Mouse (Mus musculus) gastrocnemius, adult 8-10 months (tissue): ENCODE data around the gene Bcl2l1. TPM values are rescaled to one million over a fixed set of nuclear protein-coding genes. Genes with fewer than 3 reads are reported as not detected.

Experiments
- DNase-seq, 2 experiments: peaks; one replicate each; pipeline ENCODE4 v3.0.0; 2022; ENCODE audit warnings: low spot score in 2 of 2
- total RNA-seq, 4 experiments: library from RNA; stranded (reverse); gene quantifications; 2 replicates each; pipeline ENCODE4 v1.2.4; 2022

Bcl2l1 gene
- 10 to 100 TPM in 3 of 4 experiments, 1 to 10 TPM in 1; 9.1 to 17.5 (median 15.4) TPM for total RNA-seq

DNA sequence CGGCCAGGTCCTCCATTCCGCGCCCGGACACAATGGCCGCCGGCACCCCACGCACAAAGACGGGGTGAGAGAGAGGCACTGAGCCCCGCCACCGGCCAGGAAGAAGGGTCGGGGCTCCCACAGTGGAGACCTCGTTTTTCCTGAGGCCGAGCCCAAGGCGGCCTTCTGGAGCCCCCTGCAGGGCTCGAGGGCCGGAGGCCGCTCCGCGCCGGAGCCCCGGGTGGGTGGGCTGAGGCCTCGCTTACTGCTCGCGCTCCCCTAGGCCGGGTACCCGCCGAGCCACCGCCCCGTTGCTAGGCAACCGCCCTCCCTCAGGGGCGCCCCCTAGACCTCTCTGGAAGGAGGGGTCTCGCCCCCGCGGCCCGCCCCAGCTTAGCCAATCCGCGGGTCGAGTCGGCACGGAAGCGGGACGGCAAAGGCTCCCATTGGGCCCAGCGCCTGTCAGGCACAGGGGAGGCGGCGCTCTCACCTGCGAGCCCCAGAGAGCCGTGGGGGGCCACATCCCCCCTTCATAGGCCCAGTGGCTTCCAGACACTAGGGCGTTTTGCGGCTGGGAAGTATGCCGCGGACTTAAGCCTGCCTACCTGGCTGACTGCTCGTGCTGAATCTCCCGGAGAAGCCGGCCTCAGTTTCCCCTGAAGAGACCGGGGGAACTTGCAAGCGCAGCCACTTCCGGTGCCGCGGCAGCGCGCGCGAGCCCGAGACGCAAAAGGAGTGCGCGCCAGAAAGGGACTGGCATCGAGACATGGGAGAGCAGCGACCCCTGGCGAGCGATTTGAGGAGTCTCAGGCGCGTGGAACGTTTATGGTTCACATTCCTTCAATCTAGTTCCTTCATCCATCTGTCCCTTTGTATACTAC lies at the start of gene Bcl2l1:
Bcl2l1 (minus strand) TSS at position 710 of the 860 bp plus-strand sequence.
- DNase-seq: peak; percentile 94 to 95

DNA sequence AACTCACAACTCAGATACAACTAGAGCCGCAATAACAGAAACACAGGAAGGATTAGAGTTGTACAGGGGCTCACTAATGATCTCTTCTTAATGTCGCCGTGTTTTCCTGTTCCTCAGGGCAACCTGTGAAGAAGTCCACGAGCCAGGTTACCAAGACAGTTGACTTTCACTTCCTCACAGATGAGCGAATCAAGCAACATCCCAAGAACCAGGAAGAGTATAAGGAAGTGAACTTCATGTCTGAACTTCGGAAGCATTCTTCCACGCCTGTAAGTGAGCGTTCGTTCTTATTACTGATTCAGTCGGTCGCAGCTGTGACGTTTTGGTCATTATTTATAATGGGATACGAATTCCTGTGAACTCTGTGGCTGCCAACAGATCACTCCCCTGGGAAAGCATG lies 49.4 kb upstream of the Bcl2l1 start:
- DNase-seq: no peak

DNA sequence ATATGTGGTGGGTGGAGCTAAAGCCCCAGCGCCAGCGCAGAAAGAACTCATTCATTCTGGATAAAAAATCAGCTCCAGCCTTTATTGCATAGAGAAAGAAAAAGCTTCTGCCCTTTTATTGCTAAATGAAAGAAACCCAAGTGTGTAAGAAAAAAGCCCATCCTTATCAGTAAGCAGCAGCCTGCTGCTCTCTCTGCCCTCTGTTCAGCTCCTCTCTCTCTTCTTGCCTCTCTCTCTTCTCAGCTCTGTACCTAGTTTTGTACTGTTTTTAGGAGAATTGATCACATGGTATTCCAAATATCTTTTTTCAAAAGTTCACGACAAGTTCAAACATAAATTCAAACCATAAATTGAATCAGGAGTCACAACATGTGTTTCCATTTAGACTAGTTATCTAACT lies 46.7 kb upstream of the Bcl2l1 start:
- no peak for DNase-seq

DNA sequence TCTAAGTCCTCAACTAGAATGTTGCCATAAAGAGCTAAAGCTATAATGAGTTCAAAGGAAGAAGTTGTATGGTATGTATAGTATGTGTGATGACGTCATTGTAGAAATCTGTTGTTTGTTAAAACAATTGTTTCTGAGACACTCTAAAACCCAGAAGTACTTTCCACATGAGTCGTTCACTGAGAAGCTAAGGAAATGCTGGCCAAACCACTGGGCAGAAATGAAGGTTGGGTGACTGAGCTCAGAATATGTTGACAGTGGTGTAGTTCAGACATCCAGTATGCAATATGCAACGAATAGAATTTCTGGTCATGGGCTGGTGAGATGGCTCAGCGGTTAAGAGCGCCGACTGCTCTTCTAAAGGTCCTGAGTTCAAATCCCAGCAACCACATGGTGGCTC lies 31.8 kb upstream of the Bcl2l1 start:
- DNase-seq: no peak

DNA sequence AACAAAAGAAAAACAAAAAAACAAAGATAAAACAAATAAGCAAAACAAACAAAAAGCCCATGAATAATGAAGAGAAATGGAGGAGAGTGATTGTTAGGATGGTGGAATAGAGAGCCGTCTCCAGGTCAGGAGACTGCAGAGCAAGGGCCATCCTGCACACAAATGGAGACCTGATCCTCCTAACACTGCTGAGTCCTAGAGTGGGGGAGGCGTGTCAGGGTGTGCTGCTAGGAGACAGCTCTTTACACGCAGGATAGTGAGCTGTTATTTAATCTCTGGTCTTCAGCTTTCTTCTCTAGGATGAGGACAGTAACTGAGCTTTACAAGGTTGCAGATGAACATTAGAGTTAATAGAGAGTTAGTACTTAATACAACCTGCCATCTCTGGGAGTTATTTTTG lies 31.1 kb upstream of the Bcl2l1 start:
- peak; percentile 7 to 11 for DNase-seq

DNA sequence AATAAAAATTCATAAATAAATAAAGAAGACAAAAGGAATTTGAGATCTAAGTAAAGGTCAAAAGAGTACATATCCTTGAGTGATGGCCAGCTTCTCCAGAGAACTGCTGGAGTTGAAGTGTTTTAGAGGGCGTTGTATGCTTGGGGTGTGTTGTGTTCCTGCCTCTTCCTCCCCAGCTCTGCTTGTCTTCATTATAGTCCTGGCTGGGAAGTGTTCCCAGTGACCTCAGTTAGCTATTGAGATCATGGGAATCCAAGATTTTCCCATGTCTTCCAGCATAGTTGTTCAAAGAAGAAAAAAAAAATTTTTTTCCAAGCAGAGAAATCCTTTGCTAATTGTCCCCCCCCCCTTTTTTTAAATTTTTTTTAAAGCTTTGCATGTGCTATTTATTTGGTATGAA lies 30.4 kb upstream of the Bcl2l1 start:
- DNase-seq: no peak

DNA sequence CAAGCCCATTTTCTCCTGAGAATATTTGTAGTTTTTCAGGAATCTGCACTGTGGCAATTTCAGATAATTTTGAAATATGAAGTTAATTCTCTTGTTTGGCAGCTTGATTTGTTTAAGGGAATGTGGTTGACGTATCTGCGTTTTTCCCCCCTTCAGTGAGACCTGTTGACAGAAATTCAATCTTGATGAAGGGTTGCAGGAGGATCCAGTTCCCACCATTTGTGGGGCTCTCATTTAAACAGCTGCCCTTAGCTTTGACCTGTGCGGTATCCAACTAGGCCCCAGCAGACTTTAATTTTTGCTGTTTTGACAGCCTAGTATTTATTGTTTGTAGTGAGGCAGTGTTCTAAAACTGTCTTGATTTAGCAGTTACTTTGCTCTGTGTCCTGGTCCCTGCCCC lies 28.0 kb upstream of the Bcl2l1 start:
- DNase-seq: no peak

DNA sequence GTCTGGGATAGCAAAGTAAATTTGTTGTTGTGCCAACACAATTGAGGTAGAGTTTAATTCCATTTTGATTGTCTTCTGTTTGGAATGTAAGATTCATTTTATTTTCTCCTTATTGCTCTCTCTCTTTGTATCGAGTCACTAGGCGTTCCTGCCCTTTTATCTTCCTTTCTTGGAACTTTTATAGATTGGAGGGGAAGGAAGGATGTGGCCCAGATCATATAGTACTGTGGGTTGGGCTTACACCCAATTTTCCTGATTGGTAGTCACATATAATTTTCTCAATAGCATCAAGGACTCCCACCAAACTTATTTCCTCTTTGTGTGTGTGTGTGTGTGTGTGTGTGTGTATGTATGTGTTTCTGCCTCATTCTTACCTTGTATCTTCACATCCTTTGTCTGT lies 16.9 kb upstream of the Bcl2l1 start:
- no peak for DNase-seq

DNA sequence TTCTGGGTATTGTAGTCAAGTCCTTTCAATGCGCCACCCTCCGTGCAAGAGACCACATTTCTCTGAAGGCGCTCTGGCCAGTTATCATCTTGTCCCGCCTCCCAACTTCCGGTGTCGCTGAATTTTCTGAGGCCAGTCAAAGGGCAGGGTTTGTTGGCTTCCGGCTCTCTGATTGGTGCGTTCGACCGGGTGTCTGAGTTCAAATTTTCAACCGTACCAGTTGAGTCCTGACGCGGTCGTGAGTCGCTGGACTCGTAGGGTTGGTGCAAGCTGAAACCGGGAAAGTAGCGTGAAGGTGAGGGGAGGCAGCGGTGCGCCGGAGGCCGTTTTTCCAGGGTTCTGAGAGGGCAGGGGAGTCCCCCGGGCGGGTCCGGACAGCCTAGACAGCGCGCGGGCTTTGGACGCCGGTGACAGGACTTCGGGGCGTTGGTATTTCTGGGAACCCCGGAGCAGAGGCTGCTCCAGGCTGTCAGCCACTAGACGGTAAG lies 16.3 kb upstream of the Bcl2l1 start, which contains the start of gene Tpx2:
Tpx2 (plus strand) TSS at position 150 of the 488 bp plus-strand sequence.
- DNase-seq: peak; percentile 95

DNA sequence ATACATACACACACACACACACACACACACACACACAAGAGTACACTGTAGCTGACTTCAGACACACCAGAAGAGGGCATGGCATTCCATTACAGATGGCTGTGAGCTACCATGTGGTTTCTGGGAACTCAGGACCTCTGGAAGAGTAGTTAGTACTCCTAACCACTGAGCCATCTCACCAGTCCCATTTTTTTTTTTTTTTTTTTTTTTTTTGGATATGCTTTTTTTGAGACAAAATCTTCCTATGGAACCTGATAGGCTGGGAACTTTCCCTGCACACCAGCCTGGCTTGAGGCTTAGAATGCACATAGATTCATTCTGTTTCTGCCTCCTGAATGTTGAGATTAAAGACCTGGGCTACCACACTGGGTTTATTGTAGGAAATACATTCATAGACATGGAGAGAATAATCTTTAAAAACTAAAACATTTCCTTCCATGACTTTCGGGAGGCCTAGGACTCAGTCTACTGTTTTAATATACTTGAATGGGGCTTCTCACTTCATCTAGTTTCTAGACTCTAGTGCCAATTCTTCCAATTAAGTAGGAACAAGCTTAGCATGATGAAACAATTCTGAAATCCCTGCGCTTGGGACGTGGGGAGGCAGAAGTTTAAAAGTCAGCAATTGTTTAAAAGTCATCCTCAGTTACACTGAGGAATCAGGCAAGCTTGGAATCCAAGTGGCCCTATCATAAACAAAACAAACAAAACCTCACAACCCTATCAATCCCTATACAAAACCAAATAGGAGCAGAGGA lies 15.7 kb upstream of the Bcl2l1 start:
- DNase-seq: no peak

DNA sequence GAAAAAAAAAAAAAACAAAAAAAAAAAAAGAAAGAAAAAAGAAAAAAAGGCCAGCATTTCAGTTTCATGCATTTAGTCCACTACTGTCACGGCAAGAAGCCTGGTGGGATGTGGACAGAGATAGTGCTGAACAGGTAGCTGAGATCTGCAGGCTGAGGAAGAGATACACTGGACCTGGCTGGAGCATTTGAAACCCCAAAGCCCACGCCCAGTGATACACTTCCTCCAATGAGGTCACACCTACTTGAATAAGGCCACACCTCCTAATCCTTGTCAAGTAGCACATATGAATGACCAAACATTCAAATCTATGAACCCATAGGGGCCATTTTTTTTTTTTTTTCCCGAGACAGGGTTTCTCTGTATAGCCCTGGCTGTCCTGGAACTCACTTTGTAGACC lies 11.2 kb upstream of the Bcl2l1 start:
- DNase-seq: no peak

DNA sequence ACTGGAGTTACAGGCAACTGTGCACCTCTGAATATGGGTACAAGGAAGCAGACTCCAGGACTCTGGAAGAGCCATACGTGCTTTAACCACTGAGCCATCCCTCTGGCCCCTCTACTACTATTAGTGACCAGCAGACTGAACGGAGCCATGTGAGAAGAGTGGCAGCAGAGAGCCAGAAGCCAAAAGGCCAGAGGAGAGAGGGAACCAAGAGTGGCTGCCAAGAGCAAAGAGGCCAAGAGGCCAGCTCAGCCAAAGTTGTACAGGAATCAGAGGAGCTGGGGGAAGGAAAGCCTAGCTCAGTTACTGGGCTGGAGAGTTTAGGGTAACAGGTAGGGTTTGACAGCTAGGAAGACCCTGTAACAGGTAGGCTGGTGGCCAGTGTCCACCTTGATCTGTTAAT lies 7.7 kb upstream of the Bcl2l1 start:
- DNase-seq: peak; percentile 31 to 60

DNA sequence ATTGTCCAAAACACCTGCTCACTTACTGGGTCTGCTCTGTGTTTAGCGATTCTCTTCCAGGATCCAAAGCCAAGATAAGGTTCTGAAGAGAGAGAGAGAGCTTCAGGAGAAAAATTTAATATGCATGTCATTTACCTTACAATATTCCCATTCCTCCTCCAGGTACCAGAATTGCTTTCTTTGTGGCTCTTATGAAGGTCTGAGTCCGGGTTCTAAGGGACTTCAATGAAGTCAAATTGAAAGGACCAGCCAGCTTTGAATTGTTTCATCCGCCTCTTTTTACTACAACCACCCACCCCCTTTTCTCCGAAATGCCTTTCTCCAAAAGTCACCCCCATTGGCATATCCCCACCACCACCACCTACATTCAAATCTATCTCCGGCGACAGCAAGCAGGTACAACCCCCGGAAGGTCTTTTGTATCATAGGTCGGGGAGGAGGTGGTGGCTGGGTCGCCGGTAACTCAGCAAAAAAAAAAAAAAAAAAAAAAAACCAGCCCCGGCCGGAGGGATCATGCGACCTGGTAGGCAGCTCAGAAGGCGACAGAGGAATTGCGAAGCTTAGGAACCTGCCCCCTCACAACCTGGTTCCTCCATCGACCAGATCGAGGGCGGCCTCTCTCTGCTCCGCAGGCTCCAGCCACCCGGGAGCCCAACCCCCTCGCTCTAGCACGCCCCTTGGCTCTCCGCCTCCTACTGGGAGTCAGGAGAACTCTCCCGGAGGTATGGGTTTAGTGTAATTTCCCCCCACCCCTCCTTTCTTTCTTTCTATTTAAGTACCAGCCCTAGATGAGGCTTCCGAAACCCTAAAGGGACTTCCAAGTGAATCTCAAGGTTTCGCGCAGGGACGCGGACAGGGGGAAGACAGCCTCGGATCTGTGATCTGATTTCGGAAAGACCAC lies 1.3 kb downstream of the Bcl2l1 start:
- DNase-seq: peak; percentile 76 to 85

DNA sequence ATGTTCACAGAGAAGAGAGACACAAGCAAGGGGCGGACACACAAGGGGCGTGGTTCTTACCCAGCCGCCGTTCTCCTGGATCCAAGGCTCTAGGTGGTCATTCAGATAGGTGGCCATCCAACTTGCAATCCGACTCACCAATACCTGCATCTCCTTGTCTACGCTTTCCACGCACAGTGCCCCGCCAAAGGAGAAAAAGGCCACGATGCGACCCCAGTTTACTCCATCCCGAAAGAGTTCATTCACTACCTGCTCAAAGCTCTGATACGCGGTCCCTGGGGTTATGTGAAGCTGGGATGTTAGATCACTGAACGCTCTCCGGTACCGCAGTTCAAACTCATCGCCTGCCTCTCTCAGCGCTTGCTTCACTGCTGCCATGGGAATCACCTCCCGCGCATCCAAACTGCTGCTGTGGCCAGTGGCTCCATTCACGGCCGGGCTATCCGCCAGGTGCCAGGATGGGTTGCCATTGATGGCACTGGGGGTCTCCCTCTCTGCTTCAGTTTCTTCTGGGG lies 2.1 kb downstream of the Bcl2l1 start:
- peak in 1 of 2 experiments; percentile 5 for DNase-seq

DNA sequence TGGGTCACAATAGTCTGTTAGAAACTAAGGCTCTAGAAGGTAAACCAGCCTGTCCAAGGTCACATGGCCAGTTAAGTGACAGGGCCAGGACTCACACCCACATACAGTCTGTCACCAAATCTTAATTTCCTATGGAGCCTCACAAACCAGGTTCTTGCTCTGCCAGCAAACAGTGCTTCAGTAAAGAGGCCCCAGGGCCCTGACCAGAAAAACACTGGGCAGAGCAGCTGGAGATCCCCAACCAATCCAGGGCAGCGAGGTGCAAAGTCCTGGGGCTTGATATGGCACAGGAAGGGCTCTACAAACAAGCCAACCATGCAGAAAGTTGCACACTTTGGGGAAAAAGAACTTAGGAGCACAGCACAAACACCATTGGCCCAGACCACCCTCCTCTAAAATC lies 3.0 kb downstream of the Bcl2l1 start:
- DNase-seq: no peak

DNA sequence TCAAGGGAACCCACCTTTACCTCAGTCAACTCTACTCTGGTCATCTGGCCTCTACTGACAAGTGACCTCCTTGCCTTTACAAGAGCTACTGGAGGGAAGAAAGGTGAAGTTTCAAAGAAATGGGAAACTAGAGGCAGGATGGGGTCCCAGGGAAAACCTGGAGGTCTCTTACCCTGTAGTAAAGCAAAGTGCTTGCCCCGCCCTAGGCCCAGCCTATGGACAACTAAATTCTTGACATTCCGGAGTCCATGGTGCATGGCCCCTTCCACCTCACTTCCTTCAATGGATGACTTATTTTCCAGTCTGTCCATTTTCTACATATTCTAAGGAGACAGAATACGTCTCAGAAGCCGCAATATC lies 3.5 kb downstream of the Bcl2l1 start:
- DNase-seq: no peak

DNA sequence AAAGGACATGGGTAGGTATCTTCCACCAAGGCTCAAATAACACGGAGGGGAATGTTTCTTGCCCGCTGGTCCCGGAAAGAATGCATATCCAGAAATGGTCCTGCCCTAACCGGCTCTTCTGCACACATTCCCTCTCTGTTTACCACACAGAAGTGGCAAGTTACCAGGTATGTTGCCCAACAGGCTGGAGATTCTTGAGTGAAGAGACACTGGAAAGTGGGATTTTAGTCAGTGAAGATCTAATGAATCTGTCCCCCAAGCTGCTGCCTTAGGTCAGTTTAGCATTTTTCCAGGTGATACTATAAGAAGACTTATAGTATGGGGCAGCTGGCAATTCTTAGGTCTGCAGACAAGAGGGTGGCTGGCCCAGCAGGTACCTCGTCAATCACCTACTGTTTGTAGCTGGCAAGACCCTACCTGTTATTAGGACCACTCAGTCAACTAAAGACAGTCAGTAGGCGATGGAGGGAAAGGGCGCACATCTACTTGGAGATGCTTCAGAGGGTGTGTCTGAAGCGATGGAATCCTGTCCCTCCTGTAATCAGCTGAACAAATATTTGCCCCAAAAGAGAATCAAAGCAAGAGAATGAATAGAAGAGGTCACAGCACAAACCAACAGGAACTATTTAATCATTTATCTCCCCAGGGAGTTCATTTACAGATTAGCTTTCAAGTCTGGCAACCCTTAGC lies 4.1 kb downstream of the Bcl2l1 start:
- no peak for DNase-seq

DNA sequence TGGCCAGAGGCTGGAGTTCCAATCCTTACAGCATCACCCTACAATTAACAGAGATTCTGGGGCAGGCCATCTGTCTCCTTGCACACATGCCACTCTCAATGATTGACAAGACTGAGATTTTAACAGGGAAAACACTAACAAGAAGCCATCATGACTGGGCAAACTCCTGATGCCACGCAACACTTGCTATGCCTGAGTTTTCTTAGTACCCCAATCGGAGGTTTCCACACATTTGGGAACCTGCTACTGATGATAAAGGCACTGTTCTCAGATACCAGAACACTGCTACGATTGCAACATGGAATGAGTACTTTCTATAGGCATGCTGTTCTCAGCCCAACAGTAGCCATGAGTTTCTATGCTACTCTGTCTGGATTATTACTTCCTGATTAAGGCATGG lies 5.0 kb downstream of the Bcl2l1 start:
- DNase-seq: no peak

DNA sequence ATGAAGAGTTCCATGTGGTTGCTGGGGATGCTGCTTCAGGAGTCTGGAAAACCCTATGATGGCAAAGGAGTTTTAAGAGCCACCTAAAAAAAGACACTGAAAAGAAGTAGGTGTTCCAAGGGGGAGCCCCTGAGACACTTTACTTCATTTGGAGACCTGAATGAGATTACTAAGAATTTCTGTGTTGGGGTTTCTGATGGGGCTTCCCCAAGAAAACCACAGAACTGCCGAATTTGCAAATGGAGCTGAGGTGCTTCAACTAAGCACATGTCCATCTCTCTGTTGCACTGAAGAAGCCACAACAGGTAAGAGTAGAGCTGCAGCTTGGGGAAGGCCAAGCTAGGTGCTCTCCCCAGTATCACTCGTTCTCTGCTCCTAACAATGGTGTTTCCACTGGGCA lies 5.8 kb downstream of the Bcl2l1 start:
- no peak for DNase-seq

DNA sequence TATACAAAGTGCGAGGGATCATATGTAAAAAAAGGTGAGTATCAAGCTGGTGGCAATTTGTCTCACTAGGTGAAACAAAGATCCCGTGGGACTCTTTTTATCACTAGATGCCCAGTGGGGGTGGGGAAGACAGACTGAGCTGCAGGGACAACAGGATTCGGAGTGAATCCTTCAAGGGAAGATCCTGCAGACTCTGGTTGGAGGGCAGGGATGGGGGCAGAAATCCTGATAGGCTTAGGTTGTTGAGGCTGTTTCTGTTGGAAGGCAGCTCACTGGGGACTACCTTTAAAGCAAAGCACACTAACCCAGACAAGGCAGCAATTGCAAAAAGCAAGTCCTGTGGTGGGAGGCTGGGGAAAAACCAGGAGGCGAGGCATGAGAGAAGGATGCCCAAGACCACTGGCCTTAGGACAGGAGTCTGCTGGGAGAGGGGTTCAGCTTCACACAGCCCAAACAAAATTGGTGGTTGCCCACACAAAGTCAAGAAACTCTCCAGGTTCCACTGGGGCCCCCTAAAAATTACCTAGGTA lies 6.3 kb downstream of the Bcl2l1 start:
- no peak for DNase-seq
